Mouse (Mus musculus): ENCODE measurements around the gene Thsd7a. TPM values are rescaled to one million over a fixed set of nuclear protein-coding genes. Genes with fewer than 3 reads are reported as not detected.
A peak's percentile ranks its signal among the peaks of the same experiment; 100 is the strongest.

The Thsd7a gene
- polyA plus RNA-seq, 1 experiment from 2014 or later: 52.1 TPM

GRCm38 (mm10) chr6:12358737-12359136, 390.5 kb downstream of the Thsd7a start:
- H3K4me1 ChIP-seq (ENCODE audit: control insufficient read depth, insufficient read depth, low read length): no peaks in the 10 kb centered on the region
- no peaks in the 10 kb centered on the region for H3K9me3 ChIP-seq (ENCODE audit: control insufficient read depth, low read length)
- no peak overlapping the region for H3K4me2 ChIP-seq (ENCODE audit: low read depth, low read length)
- H3K4me3 ChIP-seq (ENCODE audit: low read depth, low read length): no peak overlapping the region
- no peak overlapping the region for H3K27ac ChIP-seq (ENCODE audit: low read depth, low read length)
- 46% methylated on average over 2 of the region's 2 CpGs for WGBS
- ATAC-seq (ENCODE audit: low read depth): no peak
- no peaks in the 10 kb centered on the region for H3K36me3 ChIP-seq (ENCODE audit: control insufficient read depth, insufficient read depth, low read length)
- H3K27me3 ChIP-seq (ENCODE audit: control insufficient read depth, insufficient read depth, low read length): no peaks in the 10 kb centered on the region
- no peak overlapping the region for H3K9ac ChIP-seq (replicated peaks; ENCODE audit: low read depth, low read length)

- Histone ChIP-seq H3K9ac (replicated peaks; ENCODE audit: low read depth, low read length) (no peak overlapping the region), H3K36me3 (ENCODE audit: control insufficient read depth, insufficient read depth, low read length) (no peaks in the 10 kb centered on the region), H3K4me1 (ENCODE audit: control insufficient read depth, insufficient read depth, low read length) (no peaks in the 10 kb centered on the region), H3K27ac (ENCODE audit: low read depth, low read length) (no peak overlapping the region), H3K4me3 (ENCODE audit: low read depth, low read length) (no peak overlapping the region), H3K4me2 (ENCODE audit: low read depth, low read length) (no peak overlapping the region), H3K27me3 (ENCODE audit: control insufficient read depth, insufficient read depth, low read length) (no peaks in the 10 kb centered on the region), H3K9me3 (ENCODE audit: control insufficient read depth, low read length) (no peaks in the 10 kb centered on the region)
- ATAC-seq (ENCODE audit: low read depth): no peak
- WGBS: 80% methylated on average over 2 of the region's 2 CpGs
These were observed 395.6 kb downstream of the Thsd7a start for GRCm38 (mm10) chr6:12353573-12353972.

GRCm38 (mm10) chr6:12352165-12352719, 397.0 kb downstream of the Thsd7a start:
- H3K36me3 ChIP-seq (ENCODE audit: control insufficient read depth, insufficient read depth, low read length): no peaks in the 10 kb centered on the region
- no peak overlapping the region for H3K27ac ChIP-seq (ENCODE audit: low read depth, low read length)
- no peaks in the 10 kb centered on the region for H3K27me3 ChIP-seq (ENCODE audit: control insufficient read depth, insufficient read depth, low read length)
- no peak overlapping the region for H3K9ac ChIP-seq (replicated peaks; ENCODE audit: low read depth, low read length)
- H3K4me2 ChIP-seq (ENCODE audit: low read depth, low read length): no peak overlapping the region
- no peak overlapping the region for H3K4me3 ChIP-seq (ENCODE audit: low read depth, low read length)
- ATAC-seq (ENCODE audit: low read depth): no peak
- WGBS: 69% methylated on average over 9 of the region's 9 CpGs
- H3K4me1 ChIP-seq (ENCODE audit: control insufficient read depth, insufficient read depth, low read length): no peaks in the 10 kb centered on the region
- no peaks in the 10 kb centered on the region for H3K9me3 ChIP-seq (ENCODE audit: control insufficient read depth, low read length)

- Histone ChIP-seq H3K9me3 (ENCODE audit: control insufficient read depth, low read length) (no peaks in the 10 kb centered on the region), H3K27me3 (ENCODE audit: control insufficient read depth, insufficient read depth, low read length) (no peaks in the 10 kb centered on the region), H3K9ac (replicated peaks; ENCODE audit: low read depth, low read length) (no peak overlapping the region), H3K4me1 (ENCODE audit: control insufficient read depth, insufficient read depth, low read length) (no peaks in the 10 kb centered on the region), H3K4me3 (ENCODE audit: low read depth, low read length) (no peak overlapping the region), H3K27ac (ENCODE audit: low read depth, low read length) (no peak overlapping the region), H3K36me3 (ENCODE audit: control insufficient read depth, insufficient read depth, low read length) (no peaks in the 10 kb centered on the region), H3K4me2 (ENCODE audit: low read depth, low read length) (no peak overlapping the region)
- WGBS: 43% methylated on average over 5 of the region's 5 CpGs
- no peak for ATAC-seq (ENCODE audit: low read depth)
These were observed 398.5 kb downstream of the Thsd7a start for GRCm38 (mm10) chr6:12350753-12351152.

GRCm38 (mm10) chr6:12349105-12349759, 400.0 kb downstream of the Thsd7a start:
- no peaks in the 10 kb centered on the region for H3K36me3 ChIP-seq (ENCODE audit: control insufficient read depth, insufficient read depth, low read length)
- no peaks in the 10 kb centered on the region for H3K9me3 ChIP-seq (ENCODE audit: control insufficient read depth, low read length)
- H3K9ac ChIP-seq (replicated peaks; ENCODE audit: low read depth, low read length): no peak overlapping the region
- WGBS: 47% methylated on average over 3 of the region's 3 CpGs
- no peak overlapping the region for H3K4me2 ChIP-seq (ENCODE audit: low read depth, low read length)
- no peak overlapping the region for H3K27ac ChIP-seq (ENCODE audit: low read depth, low read length)
- H3K4me3 ChIP-seq (ENCODE audit: low read depth, low read length): no peak overlapping the region
- no peak for ATAC-seq (ENCODE audit: low read depth)
- no peaks in the 10 kb centered on the region for H3K27me3 ChIP-seq (ENCODE audit: control insufficient read depth, insufficient read depth, low read length)
- no peaks in the 10 kb centered on the region for H3K4me1 ChIP-seq (ENCODE audit: control insufficient read depth, insufficient read depth, low read length)

GRCm38 (mm10) chr6:12348667-12349066, 400.5 kb downstream of the Thsd7a start:
- Histone ChIP-seq H3K36me3 (ENCODE audit: control insufficient read depth, insufficient read depth, low read length) (no peaks in the 10 kb centered on the region), H3K27me3 (ENCODE audit: control insufficient read depth, insufficient read depth, low read length) (no peaks in the 10 kb centered on the region), H3K4me2 (ENCODE audit: low read depth, low read length) (no peak overlapping the region), H3K4me3 (ENCODE audit: low read depth, low read length) (no peak overlapping the region), H3K27ac (ENCODE audit: low read depth, low read length) (no peak overlapping the region), H3K4me1 (ENCODE audit: control insufficient read depth, insufficient read depth, low read length) (no peaks in the 10 kb centered on the region), H3K9ac (replicated peaks; ENCODE audit: low read depth, low read length) (no peak overlapping the region), H3K9me3 (ENCODE audit: control insufficient read depth, low read length) (no peaks in the 10 kb centered on the region)
- no peak for ATAC-seq (ENCODE audit: low read depth)

GRCm38 (mm10) chr6:12336590-12337584, 412.3 kb downstream of the Thsd7a start:
- Histone ChIP-seq H3K4me1 (ENCODE audit: control insufficient read depth, insufficient read depth, low read length) (no peaks in the 10 kb centered on the region; the same call in 1 of the 2 replicates), H3K4me2 (ENCODE audit: low read depth, low read length) (no peak overlapping the region), H3K27me3 (ENCODE audit: control insufficient read depth, insufficient read depth, low read length) (no peaks in the 10 kb centered on the region), H3K36me3 (ENCODE audit: control insufficient read depth, insufficient read depth, low read length) (no peaks in the 10 kb centered on the region), H3K9me3 (ENCODE audit: control insufficient read depth, low read length) (no peaks in the 10 kb centered on the region), H3K27ac (ENCODE audit: low read depth, low read length) (no peak overlapping the region), H3K4me3 (ENCODE audit: low read depth, low read length) (no peak overlapping the region), H3K9ac (replicated peaks; ENCODE audit: low read depth, low read length) (no peak overlapping the region)
- peak; percentile 70; the same call in 1 of the 2 replicates for ATAC-seq (ENCODE audit: low read depth)
- WGBS: 45% methylated on average over 14 of the region's 14 CpGs

- 58% methylated on average over 7 of the region's 7 CpGs for whole genome bisulfite sequencing
- Histone ChIP-seq H3K4me1 (ENCODE audit: control insufficient read depth, insufficient read depth, low read length) (no peaks in the 10 kb centered on the region), H3K36me3 (ENCODE audit: control insufficient read depth, insufficient read depth, low read length) (no peaks in the 10 kb centered on the region), H3K4me2 (ENCODE audit: low read depth, low read length) (no peak overlapping the region), H3K27me3 (ENCODE audit: control insufficient read depth, insufficient read depth, low read length) (no peaks in the 10 kb centered on the region), H3K4me3 (ENCODE audit: low read depth, low read length) (no peak overlapping the region), H3K27ac (ENCODE audit: low read depth, low read length) (0 out of 2 replicates have a peak overlapping the region, but pooled peaks have one; percentile 34), H3K9me3 (ENCODE audit: control insufficient read depth, low read length) (no peaks in the 10 kb centered on the region), H3K9ac (replicated peaks; ENCODE audit: low read depth, low read length) (no peak overlapping the region)
- peak; percentile 41 for ATAC-seq (ENCODE audit: low read depth)
These were observed 433.9 kb downstream of the Thsd7a start for GRCm38 (mm10) chr6:12315070-12315909.
